Mouse (Mus musculus) left cerebral cortex, postnatal 4 days (tissue): ENCODE measurements at regions not wholly inside any gene's neighbourhood (a gene's known extent, or its start where the extent isn't known, plus 50 kb on each side); places are given as distances from the start of the nearest gene placed in this dataset.
A peak's percentile ranks its signal among the peaks of the same experiment; 100 is the strongest.

Experiments
- DNase-seq: peaks from one replicate; pipeline ENCODE4 v3.0.0-alpha.2; 2022
- intact Hi-C: fragments of 180-260 bp; cut with DNase I; formaldehyde crosslinking; loops from one replicate; pipeline ENCODE4 v1.15.1; 2025

DNA sequence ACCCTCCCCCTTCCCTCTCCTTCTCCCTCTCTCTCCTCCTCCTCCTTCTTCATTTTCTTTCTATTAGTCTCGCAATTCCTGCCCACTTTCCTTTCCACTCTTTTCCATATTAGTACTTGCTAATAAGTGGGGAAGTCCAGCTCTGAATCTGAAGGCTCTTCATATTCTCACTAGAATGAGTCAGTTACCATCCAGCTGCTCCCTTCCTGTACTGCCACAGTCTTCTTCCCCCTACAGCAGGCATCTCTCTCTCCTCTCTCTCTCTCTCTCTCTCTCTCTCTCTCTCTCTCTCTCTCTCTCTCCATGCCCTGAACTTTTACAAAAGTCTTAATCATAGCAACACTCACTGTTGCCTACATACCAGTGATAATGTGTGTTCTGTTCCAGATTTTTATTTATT, 226.6 kb upstream of the Pter start:
- intact Hi-C loops, result no loop called here
- no peak for DNase-seq

DNA sequence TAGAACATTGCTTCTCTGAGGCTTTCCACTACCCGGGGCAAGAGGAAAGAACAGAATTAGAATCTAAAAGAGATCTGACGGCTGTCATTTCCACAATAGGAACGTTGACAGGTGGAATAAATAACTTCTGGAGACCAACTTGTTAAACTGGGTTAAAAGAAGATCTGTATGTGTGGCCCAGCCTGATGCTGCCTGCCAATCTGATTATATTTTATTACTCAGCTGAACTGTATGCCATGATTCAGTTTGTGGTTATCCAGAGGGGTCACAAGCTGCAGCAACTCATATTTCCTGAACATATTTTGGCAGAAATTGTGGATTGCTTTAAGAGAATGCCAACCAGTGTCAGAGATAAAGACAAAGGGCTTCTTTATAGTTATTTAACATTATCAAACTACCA, 224.5 kb upstream of the Pter start:
- intact Hi-C loops, result no loop called here
- no peak for DNase-seq

DNA sequence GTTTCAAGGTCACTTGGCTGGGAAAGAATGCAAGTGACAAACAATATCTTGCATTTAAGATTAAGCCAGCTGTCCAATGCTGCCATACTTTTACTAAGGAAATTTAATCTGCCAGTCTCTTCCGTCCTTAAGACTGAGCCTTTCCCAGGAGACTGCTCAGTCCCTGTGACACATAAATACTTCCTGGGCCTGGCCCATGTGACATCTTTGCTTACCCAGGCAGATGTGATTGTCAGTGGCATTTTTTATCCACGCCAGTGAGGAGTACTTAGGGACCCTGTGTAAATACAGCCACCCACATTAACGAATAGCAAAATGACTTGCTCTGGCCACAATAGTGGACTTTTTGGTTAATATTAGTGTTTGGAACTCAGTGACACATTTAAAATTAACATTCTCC, 216.3 kb upstream of the Pter start:
- intact Hi-C loops, result loop anchor here (10.0 kb wide), 1 partner anchor 253 kb away; no protein-coding TSS in a partner anchor

DNA sequence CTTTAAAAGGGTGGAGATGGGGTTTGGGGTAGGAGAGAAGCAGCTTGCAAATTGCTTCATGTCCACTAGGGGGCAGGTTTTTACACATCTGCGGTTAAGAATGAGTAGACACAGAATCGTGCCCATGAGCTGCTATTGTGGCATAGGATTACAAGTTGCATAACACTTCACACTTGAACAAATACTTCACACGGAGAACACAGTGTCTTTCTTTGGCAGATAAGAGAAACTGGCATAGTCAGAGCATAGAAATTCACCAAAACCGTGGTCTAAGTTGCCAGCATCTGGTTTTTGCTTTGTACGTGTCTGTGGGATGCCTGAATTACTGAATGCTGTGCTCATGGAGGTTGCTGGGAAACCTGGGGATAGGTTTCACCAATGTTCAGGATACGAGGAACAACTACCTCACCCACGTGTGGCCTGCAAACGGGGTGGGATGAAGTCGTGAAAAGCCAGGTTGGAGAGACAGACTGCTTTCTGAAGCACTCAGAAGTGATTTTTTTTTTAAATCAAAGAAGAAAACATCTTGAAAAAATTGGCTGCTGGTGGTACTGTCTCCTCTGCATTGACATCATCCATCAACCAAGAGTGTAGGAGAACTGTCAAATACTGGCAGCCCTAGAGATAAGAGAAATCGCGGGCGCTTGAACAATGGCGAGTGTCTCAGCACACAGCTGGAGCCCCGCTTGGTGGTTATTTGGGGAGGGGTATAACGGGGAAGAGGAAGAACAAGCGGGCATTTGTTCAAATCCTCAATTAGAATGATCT, 214.5 kb upstream of the Pter start:
- intact Hi-C loops, result loop anchor here (2.0 to 10.0 kb wide), 2 partner anchors 255 to 527 kb away; no protein-coding TSS in a partner anchor

More for the DNA sequence above, 216.3 kb upstream of the Pter start:
- no peak for DNase-seq

DNA sequence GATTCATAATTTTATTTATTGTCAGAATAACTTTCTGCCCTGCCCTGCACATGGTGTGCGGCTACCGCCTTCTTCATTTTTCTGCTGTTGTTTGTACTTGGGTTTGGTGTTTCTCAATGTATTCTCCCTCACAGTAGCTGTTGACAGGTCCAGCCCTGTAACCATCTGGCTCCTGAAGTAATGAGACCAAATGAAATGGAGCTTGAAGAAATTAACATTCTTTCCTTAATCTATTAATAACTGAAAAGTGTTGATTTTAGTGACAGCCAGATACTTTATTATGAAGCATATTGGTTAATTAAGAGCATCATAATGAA, 214.0 kb upstream of the Pter start:
- intact Hi-C loops, result loop anchor here (2.0 to 10.0 kb wide), 3 partner anchors 255 to 527 kb away; no protein-coding TSS in a partner anchor
- DNase-seq, result no peak

More for the DNA sequence above, 214.5 kb upstream of the Pter start:
- DNase-seq, result peak; percentile 43

DNA sequence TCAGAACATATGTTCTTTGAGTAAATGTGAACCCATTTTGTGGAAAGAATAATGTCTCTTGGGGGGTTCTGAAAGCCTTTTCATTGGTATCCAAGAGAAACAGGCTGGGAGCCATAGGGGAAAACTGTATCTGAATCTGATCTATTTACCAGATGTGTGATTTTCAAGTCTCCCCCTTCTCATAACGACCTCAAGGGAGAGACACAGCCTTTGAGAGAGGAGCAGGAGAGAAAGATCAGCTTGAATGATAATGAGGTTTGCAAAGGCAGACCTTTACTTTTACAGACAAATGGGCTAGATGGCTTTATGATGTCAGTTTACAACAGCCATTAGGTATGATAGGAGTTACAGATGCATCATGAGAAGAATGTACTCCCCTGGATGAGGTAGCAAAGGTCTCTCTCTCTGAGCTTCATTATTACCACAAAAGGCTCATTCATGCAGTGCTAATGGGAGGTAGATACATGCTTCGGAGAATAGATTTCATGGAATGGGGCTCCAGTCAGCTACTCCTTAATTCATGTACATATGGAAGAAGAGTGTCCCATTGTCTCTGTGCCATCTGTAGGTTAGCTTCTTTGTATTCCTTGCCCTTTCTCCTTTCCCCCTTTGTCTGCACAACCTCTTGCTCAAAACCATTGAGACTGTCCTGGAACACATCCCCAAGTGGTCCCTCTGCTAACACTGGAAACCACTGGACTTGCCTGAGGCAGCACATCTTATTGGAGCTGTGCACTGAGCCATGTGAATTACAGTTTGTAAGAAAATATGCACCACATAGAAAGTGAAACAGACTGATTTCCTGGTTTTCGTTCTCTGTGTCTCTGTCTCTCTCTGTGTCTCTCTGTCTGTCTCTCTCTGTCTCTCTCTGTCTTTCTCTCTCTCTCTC, 207.5 kb upstream of the Pter start:
- intact Hi-C loops, result no loop called here
- no peak for DNase-seq

DNA sequence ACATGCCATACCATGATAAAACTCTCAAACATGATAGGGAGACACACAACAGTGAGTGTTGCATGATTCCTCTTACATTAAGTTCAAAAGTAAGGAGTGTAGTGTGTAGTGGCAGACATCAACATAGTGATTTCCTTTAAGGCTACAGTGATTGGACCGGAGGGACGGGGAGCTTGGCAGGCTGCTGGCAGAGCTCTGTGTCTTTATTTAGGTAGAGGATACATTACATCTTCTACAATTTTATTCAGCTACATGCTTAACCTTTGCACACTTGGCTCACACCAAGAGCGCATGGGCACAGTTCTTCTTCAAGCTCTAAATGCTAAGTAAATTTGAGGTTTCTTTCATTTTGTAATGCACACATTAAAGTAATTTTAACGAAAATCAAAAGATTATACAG, 194.6 kb upstream of the Pter start:
- no peak for DNase-seq
- intact Hi-C loops, result no loop called here

DNA sequence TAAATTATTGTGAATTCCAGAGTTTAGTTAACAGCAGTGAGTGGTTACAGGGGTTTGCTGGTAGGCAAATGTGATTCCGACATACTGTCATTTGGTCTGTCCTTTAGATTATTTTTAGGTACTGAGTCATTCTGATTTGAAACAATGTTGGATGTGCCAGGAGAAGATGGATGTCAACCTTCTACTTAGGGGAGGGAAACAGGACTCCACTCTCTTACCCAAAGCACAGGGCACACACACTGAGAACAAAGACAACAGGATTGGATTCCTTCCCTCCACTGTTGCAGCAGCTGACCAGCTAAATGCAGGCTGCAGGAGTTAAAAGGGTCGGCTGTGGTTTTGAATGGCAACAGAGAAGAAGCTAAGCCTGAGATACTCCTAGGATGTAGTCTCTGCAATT, 186.7 kb upstream of the Pter start:
- no peak for DNase-seq
- intact Hi-C loops, result no loop called here

DNA sequence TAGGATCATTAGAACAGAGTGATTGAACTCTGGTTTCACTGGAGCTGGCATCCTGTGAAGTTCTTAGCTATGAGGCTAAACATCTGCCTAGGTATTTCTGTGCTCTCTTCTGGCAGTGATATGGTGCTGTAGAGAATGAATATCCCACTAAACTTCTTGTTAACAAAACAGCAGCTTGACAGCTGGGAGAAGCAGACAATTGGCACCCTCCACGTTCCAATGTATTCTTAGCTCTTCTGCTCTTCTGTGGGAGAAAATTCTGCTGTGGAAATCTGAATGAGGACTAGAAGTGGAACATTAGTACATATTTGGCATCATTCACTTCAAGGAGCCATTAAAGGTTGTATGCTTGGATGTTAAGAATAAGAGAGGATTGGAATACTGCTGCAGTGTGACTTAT, 177.0 kb upstream of the Pter start:
- DNase-seq, result no peak
- intact Hi-C loops, result no loop called here

DNA sequence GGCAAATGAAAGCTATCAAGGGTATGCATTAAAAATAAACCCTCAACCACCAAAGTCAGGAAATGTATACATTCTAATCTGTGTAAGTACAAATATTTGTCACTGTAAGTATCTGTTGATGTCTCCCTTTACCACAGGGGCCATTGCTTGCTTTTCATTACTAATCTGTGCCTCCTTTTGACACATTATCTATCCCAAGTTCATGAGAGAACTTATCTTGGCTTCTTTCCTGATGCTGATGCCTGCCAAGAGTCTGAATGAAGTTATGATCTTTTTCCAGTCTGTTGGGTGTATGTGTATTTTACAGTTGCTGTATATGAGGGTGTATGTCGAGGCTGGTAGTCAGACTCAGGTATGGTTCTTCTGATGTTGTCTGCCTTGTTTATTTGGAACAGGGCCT, 165.0 kb upstream of the Pter start:
- intact Hi-C loops, result no loop called here
- no peak for DNase-seq

DNA sequence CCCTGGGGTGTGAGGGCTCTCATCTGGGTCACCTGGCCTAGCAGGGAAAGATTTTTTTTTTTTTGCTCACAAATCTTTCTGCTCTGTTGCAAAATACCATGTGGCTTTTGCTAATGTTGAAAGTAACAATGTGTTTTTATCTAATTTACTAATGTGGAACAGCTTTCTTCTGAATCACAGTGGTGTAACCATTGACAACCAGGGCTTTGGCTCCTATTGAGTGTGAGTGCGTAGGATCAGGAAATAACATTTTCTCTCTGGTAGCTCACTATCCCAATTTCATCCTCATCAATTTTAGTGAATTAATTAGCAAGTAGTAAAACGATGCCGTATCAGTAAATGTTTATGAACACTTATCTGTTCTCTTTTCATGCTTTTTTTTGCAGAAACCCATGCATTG, 163.9 kb upstream of the Pter start:
- DNase-seq, result no peak
- intact Hi-C loops, result no loop called here

DNA sequence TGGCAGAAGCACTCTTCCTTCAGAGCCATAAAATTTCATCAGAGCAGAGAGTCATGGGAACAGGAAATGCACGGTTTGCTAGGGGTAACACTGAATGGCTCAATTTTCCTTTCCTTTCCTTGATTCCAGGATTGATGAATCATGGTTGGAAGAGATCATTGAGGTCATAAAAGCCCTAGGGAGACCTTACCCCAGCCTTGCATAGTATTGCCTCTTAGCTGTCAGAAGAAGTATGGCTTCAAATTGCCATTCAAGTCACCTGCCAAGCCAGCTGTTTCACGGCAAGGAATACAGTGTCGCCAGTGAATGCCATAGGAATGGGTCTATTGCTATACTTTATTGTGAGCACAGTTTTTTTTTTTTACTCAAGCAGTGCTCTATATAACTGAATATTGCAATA, 162.4 kb upstream of the Pter start:
- DNase-seq, result no peak
- intact Hi-C loops, result no loop called here

DNA sequence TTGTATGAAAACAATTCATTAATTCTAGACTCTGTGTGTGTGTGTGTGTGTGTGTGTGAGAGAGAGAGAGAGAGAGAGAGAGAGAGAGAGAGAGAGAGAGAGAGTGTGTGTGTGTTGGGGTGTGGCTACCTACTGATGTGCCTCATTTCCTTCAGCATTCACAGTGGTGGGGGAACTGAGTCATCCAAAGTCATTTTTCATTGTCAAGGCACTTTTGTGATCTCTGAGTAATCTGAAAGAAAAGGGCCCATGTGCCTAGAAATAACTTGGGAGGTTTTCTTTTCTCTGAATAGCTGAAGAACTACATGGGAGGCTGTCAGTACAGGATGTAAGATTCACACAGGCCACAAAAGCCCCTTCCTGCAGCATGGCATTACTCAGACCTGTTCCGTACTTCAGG, 159.3 kb upstream of the Pter start:
- no peak for DNase-seq

DNA sequence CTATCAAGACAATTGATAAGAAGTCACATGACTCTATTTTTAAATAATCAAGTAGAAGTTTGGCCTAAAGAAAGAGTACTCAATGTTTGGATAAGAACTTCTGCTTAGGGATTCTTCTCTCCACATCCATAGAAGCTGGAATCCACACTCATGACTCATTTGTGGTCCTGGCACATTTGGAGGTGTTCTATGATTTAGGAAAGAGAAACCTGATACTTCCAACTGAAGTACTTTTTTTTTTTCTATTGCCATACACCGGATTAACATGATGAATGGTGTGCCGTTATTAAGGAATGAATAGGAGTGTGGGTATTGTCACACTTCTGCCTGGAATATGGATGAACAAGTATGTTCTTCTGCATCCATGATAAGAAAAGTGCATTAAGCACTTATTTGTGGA, 158.5 kb upstream of the Pter start:
- intact Hi-C loops, result no loop called here
- no peak for DNase-seq

More for the DNA sequence above, 159.3 kb upstream of the Pter start:
- intact Hi-C loops, result no loop called here

DNA sequence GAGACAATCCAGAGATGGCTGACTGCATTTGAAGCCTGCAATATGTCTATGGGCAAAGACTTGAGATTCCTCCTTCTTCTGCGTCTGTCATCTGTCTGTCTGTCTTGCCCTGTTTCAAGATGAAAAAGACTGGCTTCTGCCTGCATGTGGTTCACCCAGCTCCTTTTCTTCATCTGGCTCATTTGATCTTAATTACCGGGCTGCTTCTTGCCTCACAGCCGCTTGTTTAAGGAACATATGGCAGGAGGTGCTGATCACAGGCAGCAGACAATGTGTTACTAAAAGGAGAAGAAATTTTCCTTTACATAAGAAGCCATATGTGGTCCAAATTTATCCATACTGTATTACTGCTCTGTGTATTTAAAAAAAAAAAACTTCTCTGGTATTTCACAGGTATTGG, 147.0 kb upstream of the Pter start:
- intact Hi-C loops, result no loop called here
- no peak for DNase-seq

DNA sequence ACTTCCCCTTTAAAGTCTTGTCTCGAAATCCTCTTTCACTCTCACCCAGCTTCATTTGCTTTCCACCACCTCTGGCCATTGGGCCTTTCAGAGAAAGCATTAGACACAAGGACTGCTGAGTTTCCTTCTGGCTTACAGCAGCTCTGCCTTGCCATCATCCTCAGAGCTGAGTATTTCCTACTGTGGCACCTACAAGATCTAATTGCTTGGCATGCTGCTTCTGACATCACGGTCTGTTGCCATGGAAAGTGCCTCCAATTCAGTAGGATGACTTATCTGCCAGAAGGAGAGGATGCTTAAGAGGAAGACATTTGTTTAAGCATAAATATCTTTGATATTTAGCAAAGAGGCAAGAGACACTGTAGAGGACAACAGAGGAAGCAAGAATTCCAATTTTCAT, 146.1 kb upstream of the Pter start:
- intact Hi-C loops, result no loop called here

DNA sequence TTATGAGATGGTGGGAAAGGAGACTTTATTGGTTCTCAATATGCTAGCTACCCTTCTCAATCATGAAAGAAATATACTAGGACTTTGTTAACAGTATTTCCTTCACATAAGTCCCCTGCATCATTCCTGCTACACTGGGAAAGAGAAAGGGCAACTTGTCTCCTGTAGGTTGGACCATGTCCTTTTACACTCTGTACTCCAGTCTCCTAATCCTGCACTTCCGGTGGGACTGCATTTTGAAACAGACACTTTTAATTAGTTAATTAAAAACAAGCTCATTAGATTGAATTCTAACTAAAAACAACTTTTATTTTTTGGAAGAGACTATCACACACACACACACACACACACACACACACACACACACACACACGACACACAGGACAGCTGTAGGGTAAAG, 131.2 kb upstream of the Pter start:
- intact Hi-C loops, result no loop called here
- no peak for DNase-seq

More for the DNA sequence above, 146.1 kb upstream of the Pter start:
- DNase-seq, result no peak

DNA sequence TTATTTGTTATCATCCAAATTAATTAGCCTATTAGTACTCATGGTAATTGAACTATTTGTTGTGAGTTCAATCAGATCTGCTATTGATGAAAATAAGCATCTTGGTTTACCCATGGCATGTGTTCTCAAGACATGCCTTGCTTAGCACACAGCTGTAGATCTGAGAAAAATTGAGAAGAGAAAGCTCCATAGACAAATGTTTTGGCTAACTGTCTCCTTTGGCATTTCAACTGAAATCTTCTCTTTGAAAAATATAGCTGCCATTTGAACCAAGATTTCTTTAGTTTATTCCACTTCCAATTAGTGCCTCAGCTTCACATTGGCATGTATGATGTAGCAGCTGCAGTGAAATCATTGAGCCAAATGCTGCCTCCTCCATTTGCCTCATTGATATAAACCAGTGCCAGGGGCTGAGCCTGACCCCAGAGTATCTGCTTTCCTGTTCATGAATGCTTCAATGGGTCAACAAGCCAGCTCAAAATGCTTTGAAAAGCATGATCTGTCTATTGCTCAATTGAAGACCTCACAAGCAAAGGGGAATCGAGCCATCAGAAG, 126.1 kb upstream of the Pter start:
- intact Hi-C loops, result no loop called here
- DNase-seq, result no peak

DNA sequence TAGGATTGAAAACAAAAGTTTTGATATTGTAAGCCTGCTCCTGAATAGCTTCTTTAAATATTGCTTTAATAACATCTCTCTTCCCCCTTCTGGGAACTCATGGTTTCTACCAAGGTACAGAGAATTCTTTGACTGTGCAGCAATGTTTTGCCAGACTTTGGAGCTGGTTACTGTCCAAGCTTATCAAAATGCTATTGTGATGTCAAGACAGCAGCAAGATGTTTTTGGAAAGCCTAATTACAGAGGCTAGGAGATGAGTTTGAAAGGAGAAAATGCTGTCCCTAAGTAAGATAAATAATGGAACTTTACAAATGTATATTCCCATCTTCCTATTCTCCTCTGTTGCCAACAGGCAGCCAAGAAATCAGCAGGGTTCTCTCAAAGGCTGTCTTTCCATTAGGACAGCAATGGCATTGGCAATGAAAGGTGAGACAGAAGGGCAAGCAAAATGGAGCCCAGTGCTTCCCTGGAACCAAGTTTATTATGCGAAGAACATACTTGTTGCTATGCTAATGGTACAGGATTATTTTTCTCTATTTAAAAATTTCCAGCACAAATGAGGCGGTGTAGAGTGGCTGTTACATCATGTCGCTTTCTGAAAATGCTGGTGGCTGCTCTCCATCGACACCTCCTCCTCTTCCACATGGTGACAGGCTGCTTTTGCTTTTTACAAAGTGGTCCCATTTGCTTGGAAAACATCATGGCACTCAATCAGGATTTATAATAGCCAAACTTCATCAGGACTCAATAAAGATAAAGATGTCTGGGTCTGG, 124.5 kb upstream of the Pter start:
- intact Hi-C loops, result no loop called here
- no peak for DNase-seq

DNA sequence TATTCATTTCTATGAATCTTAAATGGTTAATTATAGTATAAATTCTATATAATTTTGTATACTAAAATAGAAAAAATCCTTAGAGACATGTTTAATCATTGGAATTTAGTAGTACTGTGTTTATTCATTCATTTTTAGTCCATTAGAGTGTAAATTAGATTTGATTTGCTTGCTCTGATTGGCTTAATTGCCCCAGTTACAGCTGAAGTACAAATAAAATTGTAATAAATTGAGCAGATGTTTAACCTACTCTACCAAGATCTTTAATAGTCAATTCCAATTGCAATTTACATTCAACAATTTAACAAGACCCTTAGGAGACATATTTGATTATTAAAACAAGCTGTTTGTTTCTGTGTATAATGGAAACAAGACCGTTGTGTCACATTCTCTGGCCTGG, 121.2 kb upstream of the Pter start:
- DNase-seq, result no peak
- intact Hi-C loops, result no loop called here

DNA sequence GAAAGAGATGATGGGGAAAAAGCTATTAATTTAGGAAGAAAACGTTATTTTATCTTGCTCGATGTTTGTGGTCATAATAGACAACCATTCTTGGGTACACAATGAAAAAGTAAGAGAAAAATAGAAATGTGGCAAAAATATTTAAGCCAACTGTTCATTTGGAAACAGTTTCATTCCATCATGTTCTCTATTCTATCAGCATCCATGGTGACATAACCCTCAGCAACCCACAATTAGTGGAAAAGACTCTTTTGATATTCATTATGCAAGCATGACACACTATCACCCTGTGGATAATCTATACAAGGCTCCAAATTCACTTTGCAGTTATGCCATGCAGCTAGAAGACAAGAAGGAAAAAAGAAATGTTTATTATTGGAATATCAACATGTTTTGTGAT, 118.7 kb upstream of the Pter start:
- no peak for DNase-seq
- intact Hi-C loops, result no loop called here
